Mouse (Mus musculus): ENCODE results near the gene Gdpgp1.

Gene Gdpgp1

GRCm38 (mm10) chr7:80199851-80200587 is 32.6 kb upstream of the Gdpgp1 start:
- DNase-seq (ENCODE audit: low read depth) = no peak

GRCm38 (mm10) chr7:80200588-80200945 is 32.1 kb upstream of the Gdpgp1 start:
- no peak for DNase-seq (ENCODE audit: low read depth)

DNA sequence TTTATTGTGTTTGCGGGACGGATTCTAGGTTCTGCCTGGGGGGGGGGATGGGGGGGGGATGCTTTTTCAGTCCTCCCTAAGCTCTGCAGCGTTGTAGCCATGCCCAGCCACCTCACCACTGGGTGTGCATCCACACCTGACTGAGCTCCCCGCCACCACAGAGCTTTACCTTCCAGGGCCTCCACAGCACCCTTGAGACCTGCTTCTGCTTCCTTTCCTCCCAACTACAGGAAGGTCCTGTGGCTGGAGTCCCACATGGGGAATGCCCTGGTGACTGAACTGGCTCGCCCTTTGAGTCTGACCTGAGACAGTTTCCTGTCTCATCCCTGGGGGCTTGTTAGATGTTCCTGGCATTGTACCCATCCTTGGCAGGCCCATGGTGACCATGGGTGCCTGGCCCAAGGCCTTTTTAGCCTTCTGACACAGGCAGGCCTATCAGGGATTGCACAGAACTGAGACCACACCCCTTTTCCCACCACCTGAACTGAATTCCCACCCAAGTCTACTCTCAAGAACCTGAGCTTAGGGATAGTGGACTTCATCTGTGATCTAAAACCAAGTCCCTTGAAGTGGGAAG is 31.6 kb upstream of the Gdpgp1 start:
- DNase-seq (ENCODE audit: low read depth) = no peak

- no peak for DNase-seq (ENCODE audit: low read depth)
Observed at GRCm38 (mm10) chr7:80201888-80202540, 30.7 kb upstream of the Gdpgp1 start.

DNA sequence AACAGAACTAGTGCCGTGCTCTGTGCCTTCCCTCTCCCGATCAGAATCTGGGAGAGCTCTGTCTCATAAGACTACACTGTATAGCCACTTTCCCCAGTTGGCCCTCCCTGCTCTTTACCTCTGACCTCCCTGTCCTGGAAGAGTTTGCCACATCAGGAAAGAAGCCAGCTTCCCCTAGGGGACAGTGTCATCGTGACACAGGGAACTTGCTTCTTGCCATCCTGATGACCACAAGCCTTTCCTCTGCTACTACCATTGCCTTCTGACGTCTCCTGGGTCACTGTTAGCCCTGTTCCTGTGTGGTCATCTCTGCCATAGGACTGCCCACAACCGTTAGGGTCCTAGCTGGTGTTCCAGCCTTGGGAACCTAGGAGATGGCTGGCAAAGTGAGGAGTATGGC is 29.7 kb upstream of the Gdpgp1 start:
- DNase-seq (ENCODE audit: low read depth) = no peak

GRCm38 (mm10) chr7:80203638-80204096 is 29.0 kb upstream of the Gdpgp1 start:
- no peak for DNase-seq (ENCODE audit: low read depth)

DNA sequence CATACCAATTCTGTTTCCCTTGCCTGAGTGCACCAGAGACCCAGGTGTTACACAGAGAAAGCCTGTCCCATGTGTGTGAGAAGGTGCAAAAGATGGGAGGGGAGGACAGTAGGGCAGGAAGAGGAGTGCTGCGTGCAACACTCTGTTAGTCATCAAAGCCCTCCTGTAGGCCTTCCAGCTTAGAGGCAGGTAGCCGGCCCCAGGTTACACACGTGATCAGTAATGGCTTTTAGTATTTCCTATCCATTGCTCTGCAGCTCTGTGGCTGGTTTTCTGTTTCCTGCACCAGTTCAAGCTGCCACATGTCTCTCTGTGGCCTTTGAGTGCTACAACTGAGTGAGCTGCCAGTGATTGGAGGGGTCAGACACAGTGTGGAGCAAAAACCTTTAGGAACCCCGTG is 28.3 kb upstream of the Gdpgp1 start:
- peak; percentile 78 for DNase-seq (ENCODE audit: low read depth)

DNA sequence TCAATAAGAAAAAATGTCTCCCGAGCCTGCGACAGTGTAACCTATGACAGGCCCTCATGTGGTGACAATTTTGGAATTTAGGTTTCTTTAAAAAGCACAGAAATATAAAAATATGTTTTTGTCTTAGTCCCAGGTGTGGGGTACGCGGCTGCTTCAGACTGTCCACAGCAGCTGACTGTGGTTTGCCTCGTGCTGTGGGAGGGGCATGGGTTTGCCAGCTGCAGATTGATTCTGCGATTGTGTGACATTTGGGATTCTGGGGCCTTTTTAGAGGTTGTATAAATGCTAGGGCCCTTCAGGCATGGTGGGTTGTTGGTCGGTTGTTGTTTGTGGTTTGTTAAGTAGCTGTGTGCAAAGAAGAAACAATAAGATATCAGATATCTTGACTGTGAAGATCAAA is 27.7 kb upstream of the Gdpgp1 start:
- DNase-seq (ENCODE audit: low read depth) = no peak

- no peak for DNase-seq (ENCODE audit: low read depth)
Observed at GRCm38 (mm10) chr7:80205705-80206589, 26.7 kb upstream of the Gdpgp1 start.

DNA sequence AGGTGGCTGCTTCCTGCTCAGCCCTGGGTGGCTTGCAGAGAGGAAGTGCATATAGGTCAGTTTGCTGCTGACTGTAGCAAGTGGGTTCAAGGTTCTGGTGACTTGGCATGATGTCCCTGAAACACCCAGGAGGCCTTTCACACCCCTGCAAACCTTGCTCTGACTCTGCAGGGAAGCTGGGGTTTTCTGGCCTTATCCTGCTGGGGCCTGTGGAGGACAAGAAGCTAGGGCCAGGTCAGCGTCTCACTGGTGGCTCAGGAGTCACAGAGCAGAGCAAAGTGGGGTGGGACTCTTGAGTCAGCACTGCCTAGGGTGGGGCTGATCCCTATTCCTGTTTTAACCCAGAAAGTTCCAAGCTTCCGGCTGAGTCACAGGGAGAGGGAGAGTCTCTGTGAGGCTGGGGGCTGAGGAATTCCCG is 25.3 kb upstream of the Gdpgp1 start:
- DNase-seq (ENCODE audit: low read depth) = no peak

GRCm38 (mm10) chr7:80208026-80208642 is 24.5 kb upstream of the Gdpgp1 start:
- no peak for DNase-seq (ENCODE audit: low read depth)

GRCm38 (mm10) chr7:80208738-80209430 is 23.8 kb upstream of the Gdpgp1 start:
- DNase-seq (ENCODE audit: low read depth) = peak; percentile 41

DNA sequence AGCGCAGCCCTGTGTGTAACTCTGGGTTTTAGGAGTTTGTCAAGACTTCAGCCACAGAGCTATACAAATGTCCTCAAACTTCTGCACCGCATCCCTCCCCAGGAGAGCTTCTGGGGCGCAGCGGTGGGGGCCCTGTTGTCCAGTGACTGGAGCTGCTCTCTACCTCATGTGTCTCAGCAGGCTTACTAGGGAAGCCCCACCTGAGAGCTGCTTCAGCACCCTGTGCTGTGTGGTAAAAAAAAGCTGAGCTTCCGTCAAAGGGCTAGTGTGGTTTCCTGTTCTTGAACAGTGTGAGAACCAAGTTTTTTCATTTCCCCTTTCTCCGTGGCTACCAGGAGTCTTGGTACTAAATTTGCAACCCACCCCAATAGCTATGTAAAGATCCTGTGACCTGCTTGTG is 23.0 kb upstream of the Gdpgp1 start:
- peak; percentile 86 for DNase-seq (ENCODE audit: low read depth)

DNA sequence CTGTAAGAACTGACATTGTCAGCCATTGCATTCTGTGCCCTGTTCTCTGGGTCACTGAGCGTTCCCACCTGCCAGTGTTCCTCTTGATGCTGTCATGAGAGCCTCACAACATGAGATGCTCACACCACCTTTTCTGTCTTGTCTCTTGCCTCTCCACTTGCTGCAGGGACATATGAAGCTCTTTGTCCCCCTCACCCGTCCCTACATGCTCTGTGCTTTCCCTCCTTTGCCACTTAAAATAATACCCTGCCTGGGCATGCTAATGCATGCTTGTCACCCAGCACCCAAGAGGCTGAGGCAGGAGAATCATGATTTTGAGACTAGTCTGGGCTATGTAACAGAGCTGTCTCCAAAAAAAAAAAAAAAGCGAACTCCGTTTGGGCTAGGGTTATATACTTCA is 21.7 kb upstream of the Gdpgp1 start:
- DNase-seq (ENCODE audit: low read depth) = no peak

GRCm38 (mm10) chr7:80213604-80214003 is 19.1 kb upstream of the Gdpgp1 start:
- DNase-seq (ENCODE audit: low read depth) = no peak

GRCm38 (mm10) chr7:80214459-80214858 is 18.2 kb upstream of the Gdpgp1 start:
- DNase-seq (ENCODE audit: low read depth) = no peak

DNA sequence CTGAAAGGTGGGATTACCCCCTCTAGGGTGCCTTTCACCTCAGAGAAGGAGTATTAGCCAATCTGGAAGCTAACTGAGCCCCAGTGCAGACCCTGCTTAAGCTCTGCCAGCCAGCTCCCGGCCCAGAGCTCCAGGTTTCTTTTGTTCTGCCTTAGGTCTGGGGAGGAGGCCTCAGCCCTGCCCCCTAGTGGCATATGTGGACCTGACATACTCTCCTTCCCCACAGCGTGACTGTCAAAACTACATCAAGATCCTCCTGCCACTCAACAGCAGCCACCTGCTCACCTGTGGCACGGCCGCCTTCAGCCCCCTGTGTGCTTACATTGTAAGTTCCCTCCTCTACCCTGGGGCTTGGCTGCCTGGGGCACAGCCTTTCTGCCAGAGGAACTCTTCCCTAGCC is 17.3 kb upstream of the Gdpgp1 start:
- peak; percentile 89 for DNase-seq (ENCODE audit: low read depth)

DNA sequence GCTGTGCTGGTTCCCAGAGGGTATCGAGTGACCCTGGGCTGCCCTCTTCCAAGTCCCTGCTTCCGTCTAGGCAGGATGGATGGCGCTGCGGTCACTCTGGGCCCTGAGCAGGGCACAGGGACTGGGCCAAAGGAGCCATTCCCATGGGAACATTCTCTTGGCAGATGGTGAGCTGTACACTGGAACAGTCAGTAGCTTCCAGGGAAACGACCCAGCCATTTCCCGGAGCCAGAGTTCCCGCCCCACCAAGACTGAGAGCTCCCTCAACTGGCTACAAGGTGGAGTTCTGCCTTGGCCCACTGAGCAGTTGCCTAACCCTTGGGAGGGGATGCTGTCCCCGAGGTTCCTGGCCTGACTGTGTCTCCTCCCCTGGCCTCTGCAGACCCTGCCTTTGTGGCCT is 16.1 kb upstream of the Gdpgp1 start:
- no peak for DNase-seq (ENCODE audit: low read depth)

DNA sequence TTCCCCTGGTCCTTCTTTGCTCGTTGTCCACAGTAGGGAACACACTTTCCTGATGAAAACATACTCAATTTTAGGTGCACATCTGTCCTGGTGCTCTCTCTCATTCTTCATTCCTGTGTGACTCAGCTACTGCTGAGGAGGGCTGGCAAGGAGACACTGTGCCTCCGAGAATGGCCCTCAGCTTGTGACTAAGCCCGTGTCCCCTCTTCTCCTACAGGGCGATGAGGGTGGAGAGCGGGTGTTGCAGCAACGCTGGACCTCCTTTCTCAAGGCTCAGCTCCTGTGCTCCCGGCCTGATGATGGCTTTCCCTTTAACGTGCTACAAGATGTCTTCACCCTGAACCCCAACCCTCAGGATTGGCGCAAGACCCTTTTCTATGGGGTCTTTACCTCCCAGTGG is 14.0 kb upstream of the Gdpgp1 start:
- DNase-seq (ENCODE audit: low read depth) = no peak

DNA sequence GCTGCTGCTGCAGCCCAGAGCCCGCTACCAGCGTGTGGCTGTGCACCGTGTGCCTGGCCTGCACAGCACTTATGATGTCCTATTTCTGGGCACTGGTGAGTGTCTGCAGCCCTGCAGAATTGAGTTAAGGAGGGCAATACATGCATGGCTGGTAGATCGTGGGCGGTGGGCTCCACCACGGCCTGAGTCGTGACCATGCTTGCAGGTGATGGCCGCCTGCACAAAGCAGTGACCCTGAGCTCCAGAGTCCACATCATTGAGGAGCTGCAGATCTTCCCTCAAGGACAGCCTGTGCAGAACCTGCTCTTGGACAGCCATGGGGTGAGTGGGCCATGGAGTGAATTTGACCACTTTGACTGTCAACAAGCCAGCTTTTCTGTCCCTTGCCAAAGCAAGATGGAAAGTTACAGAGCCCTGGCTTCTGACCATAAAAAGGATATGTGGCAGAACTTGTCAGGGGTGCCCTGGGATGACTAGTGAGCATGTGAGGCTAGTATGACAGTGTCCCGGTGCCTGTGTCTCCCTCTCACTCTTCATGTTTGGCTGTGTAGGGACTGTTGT is 12.3 kb upstream of the Gdpgp1 start:
- no peak for DNase-seq (ENCODE audit: low read depth)

DNA sequence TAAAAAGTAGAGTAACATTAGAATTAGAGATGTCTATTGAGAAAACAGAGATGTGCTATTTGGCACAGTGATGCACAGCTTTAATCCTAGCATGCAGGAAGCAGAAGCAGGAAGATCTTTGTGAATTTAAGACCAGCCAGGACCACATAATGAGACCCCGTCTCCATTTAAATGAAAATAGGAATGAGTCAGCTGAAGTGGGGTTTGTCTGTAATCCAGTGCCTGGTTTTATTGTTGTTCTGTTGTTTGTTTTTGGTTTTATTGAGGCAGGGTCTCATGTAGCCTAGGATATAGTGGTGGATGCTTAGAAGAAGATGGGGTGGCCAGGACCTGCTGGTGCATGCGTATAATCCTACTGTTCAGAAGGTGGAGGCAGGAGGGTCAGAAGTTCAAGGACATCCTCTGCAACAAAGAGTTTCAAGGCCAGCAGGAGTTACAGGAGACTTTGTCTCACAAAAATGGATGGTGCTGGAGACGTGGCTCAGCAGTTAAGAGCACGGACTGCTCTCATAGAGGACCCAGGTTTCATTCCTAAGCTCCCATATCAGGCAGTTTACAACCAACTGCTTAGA is 11.4 kb upstream of the Gdpgp1 start:
- no peak for DNase-seq (ENCODE audit: low read depth)
